Mouse (Mus musculus) ES-E14 (cell line): ENCODE measurements at regions not wholly inside any gene's neighbourhood (a gene's known extent, or its start where the extent isn't known, plus 50 kb on each side); places are given as distances from the start of the nearest gene placed in this dataset.

ENCODE experiments used
- CHD2 ChIP-seq: IDR thresholded peaks from 2 replicates; pipeline ENCODE4 v1.6.1; 2014; ENCODE audit warnings: mild to moderate bottlenecking, low read depth, low read length, inconsistent platforms
- MAFK ChIP-seq: IDR thresholded peaks from 2 replicates; pipeline ENCODE4 v1.6.1; 2014; ENCODE audit warnings: mild to moderate bottlenecking, low read depth, low read length, inconsistent platforms; ENCODE audit not compliant: insufficient read depth
- ZC3H11A ChIP-seq: IDR thresholded peaks from 2 replicates; pipeline ENCODE4 v1.6.1; 2012; ENCODE audit warnings: low read depth, mild to moderate bottlenecking, inconsistent platforms, low read length, borderline replicate concordance

- TF ChIP-seq MAFK = no peak
- no peak for TF ChIP-seq CHD2
- TF ChIP-seq ZC3H11A = no peak
These were observed 169.4 kb upstream of the Fam19a5 start for GRCm38 (mm10) chr15:87374670-87375069.
